Mouse (Mus musculus) neural tube, embryonic 11.5 days (tissue): ENCODE data around the gene Nlrp6. TPM values are rescaled to one million over a fixed set of nuclear protein-coding genes. Genes with fewer than 3 reads are reported as not detected.
A peak's percentile ranks its signal among the peaks of the same experiment; 100 is the strongest.

Experiments used
- ATAC-seq: fragments of 200-750 bp; cut with Nextera tagmentation; 2 replicates; pipeline ENCODE4 v1.8.0; 2017; ENCODE audit warnings: moderate number of reproducible peaks, mild to moderate bottlenecking, moderate TSS enrichment, moderate library complexity; ENCODE audit not compliant: insufficient read depth, low FRiP score, low TSS enrichment
- DNase-seq: peaks from one replicate; pipeline ENCODE4 v3.0.0-alpha.2; 2015; ENCODE audit warnings: low spot score
- H3K27ac ChIP-seq: fragments of 300-500 bp; sonication (generic); 2 replicates; pipeline ENCODE4 v1.5.1; 2014; ENCODE audit warnings: low read depth, mild to moderate bottlenecking, low read length
- H3K27me3 ChIP-seq: fragments of 300-500 bp; sonication (generic); 2 replicates; pipeline ENCODE4 v1.6.1; 2014; ENCODE audit warnings: mild to moderate bottlenecking, low read length, mixed read lengths; ENCODE audit not compliant: control insufficient read depth, insufficient read depth
- H3K36me3 ChIP-seq: fragments of 300-500 bp; sonication (generic); 2 replicates; pipeline ENCODE4 v1.6.1; 2014; ENCODE audit warnings: mild to moderate bottlenecking, low read length, moderate library complexity, mixed read lengths; ENCODE audit not compliant: control insufficient read depth, insufficient read depth
- H3K4me1 ChIP-seq: fragments of 300-500 bp; sonication (generic); 2 replicates; pipeline ENCODE4 v1.6.1; 2014; ENCODE audit warnings: low read length, mixed read lengths; ENCODE audit not compliant: control insufficient read depth, insufficient read depth
- H3K4me2 ChIP-seq: fragments of 300-500 bp; sonication (generic); 2 replicates; pipeline ENCODE4 v1.6.1; 2014; ENCODE audit warnings: low read depth, mild to moderate bottlenecking, moderate library complexity
- H3K4me3 ChIP-seq: fragments of 300-500 bp; sonication (generic); 2 replicates; pipeline ENCODE4 v1.5.1; 2014; ENCODE audit warnings: low read depth, low read length
- H3K9ac ChIP-seq: fragments of 300-500 bp; sonication (generic); 2 replicates; pipeline ENCODE4 v1.6.1; 2014; ENCODE audit warnings: mild to moderate bottlenecking, low read length
- H3K9me3 ChIP-seq: fragments of 300-500 bp; sonication (generic); 2 replicates; pipeline ENCODE4 v1.6.1; 2016; ENCODE audit warnings: low read length; ENCODE audit not compliant: control insufficient read depth
- WGBS: fragments of 180-500 bp; shearing (Covaris S2); extraction: QIAGEN DNeasy Blood & Tissue Kit; methylation state at CpG from one replicate; pipeline ENCODE4 v1.1.7; 2014; 5-methylcytosine and 5-hydroxymethylcytosine counted together
- polyA plus RNA-seq: library from polyadenylated mRNA; unstranded; fragments of >200 nt; fragmentation: Nextera tagmentation; extraction: Ambion mirVana; gene quantifications from 2 replicates; pipeline ENCODE4 v1.2.1, GENCODE M21; 2014

Gene Nlrp6
- polyA plus RNA-seq, 1 experiment from 2014 or later: 0.15 TPM

DNA sequence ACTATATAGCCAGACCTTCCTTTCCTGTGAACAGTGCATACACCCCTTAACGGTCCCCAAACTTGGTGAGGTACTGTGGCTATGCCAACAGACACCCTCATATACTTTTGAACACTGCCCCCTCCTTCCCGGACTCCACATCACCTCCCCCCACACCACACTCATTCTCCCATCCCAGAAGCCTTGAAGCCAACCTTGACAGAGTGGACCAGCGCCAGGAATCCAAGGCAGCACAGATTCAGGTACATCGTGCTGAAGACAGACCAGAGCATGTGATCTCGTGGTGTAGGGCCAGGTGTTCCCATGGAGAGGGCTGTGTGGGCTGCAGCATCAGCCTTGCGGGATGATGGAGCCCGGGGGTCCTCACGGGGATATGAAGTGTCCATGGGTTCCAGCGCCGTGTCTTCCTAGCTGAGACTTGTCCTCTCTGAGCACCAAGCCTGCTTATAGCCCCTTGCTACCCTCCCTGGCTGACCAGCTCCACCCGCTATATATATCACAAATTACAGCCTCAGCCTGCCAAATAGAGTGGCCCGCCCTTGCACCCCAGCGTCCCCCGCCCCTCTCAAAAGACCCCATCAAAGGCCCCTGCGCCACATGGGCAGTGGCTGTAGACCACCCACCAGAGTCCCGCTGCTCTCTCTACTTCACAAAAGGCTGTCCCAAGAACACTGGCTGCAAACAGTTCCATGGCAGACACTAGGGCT, 29.3 kb downstream of the Nlrp6 start, which contains the start of gene Ifitm5:
Gene Ifitm5 (minus strand): TSS at position 468 of the 707 bp plus-strand sequence.
- H3K4me2 ChIP-seq: no peak within 1 kb of the TSS
- H3K9me3 ChIP-seq: no peaks in the 10 kb centered on the region
- 51% methylated on average over 16 of the region's 16 CpGs for WGBS
- H3K4me1 ChIP-seq: 0 out of 2 replicates have a peak, but pooled peaks cover 7% of the 10 kb centered on the region
- DNase-seq (no peak), ATAC-seq (no peak)
- H3K27ac ChIP-seq: no peak within 1 kb of the TSS
- H3K9ac ChIP-seq: no peak within 1 kb of the TSS
- H3K36me3 ChIP-seq: peaks cover 2% of the 10 kb centered on the region; the same call in 1 of the 2 replicates
- no peak within 1 kb of the TSS for H3K4me3 ChIP-seq
- no peaks in the 10 kb centered on the region for H3K27me3 ChIP-seq

DNA sequence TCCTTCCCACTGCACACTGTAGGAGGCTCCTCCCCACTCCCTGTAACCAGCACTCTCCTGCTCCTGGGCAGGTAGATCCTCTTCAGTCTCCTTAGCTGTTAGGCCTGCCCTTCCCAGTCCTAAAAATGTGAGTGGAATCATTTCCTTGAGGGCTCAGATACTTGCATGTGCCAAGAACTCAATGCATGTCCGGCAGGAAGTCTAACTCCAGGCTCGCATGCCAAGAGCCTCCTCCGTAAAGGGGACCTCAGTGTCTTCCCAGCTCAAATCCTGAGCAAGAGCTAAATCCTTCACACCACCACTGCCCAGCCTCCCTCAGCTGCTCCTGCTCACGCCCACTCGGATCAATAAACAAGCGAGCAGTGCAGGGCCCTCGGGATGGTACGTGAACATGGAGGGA, 30.3 kb downstream of the Nlrp6 start:
- ATAC-seq: no peak; the same call in none of the 2 replicates
- H3K36me3 ChIP-seq: peaks cover 2% of the 10 kb centered on the region; the same call in 1 of the 2 replicates
- DNase-seq: no peak
- H3K4me2 ChIP-seq: no peak overlapping the region
- H3K27ac ChIP-seq: no peak overlapping the region
- 36% methylated on average over 8 of the region's 8 CpGs for WGBS
- no peaks in the 10 kb centered on the region for H3K27me3 ChIP-seq
- H3K9ac ChIP-seq: no peak overlapping the region
- no peaks in the 10 kb centered on the region for H3K9me3 ChIP-seq
- no peak overlapping the region for H3K4me3 ChIP-seq
- H3K4me1 ChIP-seq: 0 out of 2 replicates have a peak, but pooled peaks cover 7% of the 10 kb centered on the region

GRCm38 (mm10) chr7:140951765-140952164, 31.1 kb downstream of the Nlrp6 start:
- DNase-seq (no peak), ATAC-seq (no peak)
- H3K27ac ChIP-seq: no peak overlapping the region
- peaks cover 2% of the 10 kb centered on the region; the same call in 1 of the 2 replicates for H3K36me3 ChIP-seq
- WGBS: 68% methylated on average over 6 of the region's 6 CpGs
- H3K4me3 ChIP-seq: no peak overlapping the region
- 0 out of 2 replicates have a peak, but pooled peaks cover 7% of the 10 kb centered on the region for H3K4me1 ChIP-seq
- H3K9me3 ChIP-seq: no peaks in the 10 kb centered on the region
- no peaks in the 10 kb centered on the region for H3K27me3 ChIP-seq
- no peak overlapping the region for H3K9ac ChIP-seq
- no peak overlapping the region for H3K4me2 ChIP-seq

- Histone ChIP-seq H3K9me3 (no peaks in the 10 kb centered on the region), H3K4me1 (0 out of 2 replicates have a peak, but pooled peaks cover 7% of the 10 kb centered on the region), H3K27me3 (no peaks in the 10 kb centered on the region), H3K27ac (no peak overlapping the region), H3K4me3 (no peak overlapping the region), H3K36me3 (peaks cover 2% of the 10 kb centered on the region; the same call in 1 of the 2 replicates), H3K9ac (no peak overlapping the region), H3K4me2 (no peak overlapping the region)
- DNase-seq: no peak
- no peak for ATAC-seq
- WGBS: 82% methylated on average over 7 of the region's 7 CpGs
Observed at GRCm38 (mm10) chr7:140952441-140952840, 31.7 kb downstream of the Nlrp6 start.

DNA sequence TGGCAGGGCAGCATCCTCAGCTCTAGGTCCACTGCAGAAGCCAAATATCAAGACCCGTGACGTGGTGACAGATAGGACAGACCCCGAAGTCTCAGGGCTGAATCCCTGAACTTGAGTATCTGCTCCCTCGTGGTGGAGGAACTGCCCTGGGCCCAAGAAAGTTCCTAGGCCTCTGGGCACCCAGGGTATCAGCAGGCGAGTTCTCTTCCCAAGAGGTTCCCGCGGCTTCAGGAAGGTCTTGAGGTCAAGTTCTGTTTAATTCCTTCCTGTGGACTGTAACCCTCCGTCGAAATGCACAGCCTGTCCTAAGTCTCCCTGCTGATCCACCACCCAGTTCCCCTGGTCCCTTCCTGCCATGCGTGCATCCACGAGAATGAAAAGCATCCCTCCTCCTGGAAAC, 32.4 kb downstream of the Nlrp6 start:
- Histone ChIP-seq H3K9ac (no peak overlapping the region), H3K9me3 (no peaks in the 10 kb centered on the region), H3K36me3 (no peaks in the 10 kb centered on the region; the same call in 1 of the 2 replicates), H3K4me2 (no peak overlapping the region), H3K4me3 (no peak overlapping the region), H3K4me1 (0 out of 2 replicates have a peak, but pooled peaks cover 7% of the 10 kb centered on the region), H3K27me3 (no peaks in the 10 kb centered on the region), H3K27ac (no peak overlapping the region)
- no peak for ATAC-seq
- no peak for DNase-seq
- 83% methylated on average over 11 of the region's 11 CpGs for WGBS

DNA sequence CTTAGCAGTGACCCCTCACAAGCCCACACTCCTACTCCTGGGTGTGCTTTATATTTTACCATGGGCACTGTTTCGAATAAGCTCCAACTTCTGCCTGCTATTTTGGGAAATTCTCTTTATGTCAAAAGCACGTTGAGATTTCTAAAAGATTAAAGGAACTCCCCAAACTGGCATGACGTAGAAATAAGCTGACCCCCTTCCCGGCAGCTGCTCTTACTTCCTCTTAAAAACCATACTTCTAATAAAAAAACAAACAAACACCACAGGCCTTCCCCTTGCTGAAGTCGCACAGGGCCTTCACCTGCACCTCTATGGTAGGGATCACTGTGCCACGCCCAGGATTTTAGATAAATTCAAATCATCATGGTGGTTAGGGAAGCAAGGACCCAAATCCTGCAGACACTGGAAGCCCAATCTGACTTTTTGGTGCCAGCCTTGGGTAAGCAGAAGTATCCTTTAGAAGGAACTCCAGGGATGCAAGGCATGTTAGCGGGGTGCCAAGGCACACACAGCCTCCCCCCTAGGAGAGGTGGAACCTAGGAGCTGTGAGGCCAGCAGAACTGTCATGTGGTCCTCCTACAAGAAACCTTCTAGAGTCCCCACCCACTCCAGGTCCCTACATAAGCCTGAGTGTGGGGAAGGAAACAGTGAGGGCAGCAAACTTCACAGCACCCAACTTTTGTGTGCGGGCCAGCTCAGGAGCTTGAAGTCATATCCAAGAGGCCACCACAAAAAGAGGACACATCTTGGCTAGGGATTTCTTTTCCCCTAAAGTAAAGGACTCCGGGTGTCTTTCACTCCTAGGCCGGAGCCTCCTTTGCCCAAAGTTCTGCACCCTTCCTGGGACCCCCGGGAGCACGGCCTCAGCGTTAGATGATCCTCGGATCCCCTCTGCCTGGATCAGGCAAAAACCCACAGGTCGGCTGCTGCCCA, 33.4 kb downstream of the Nlrp6 start:
- peak overlapping the region; percentile 38 for H3K4me3 ChIP-seq

DNA sequence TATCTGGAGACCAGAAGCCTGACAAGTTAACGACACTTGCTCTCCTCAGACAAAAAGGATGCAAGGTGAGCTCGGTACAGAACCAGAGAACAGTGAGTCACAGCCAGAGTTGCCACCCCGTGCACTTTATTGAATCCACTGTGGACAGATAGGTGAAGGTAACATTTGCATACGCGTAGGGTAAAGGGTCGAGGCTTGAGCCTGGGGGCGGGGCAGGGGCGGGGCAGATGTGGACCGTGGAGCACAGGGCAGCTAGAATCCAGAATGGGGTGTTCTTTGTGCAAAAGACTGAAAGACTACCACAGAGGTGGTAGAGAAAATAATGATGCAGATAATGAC, 34.0 kb downstream of the Nlrp6 start:
- H3K4me3 ChIP-seq: peak overlapping the region; percentile 38
- H3K27ac ChIP-seq: no peak overlapping the region
- peak overlapping the region; percentile 58 for H3K4me2 ChIP-seq
- H3K36me3 ChIP-seq: no peaks in the 10 kb centered on the region
- H3K4me1 ChIP-seq: peaks cover 11% of the 10 kb centered on the region; the same call in 1 of the 2 replicates
- no peak overlapping the region; the same call in 1 of the 2 replicates for H3K9ac ChIP-seq
- ATAC-seq: no peak
- no peaks in the 10 kb centered on the region for H3K9me3 ChIP-seq
- 12% methylated on average over 9 of the region's 9 CpGs for WGBS
- H3K27me3 ChIP-seq: no peaks in the 10 kb centered on the region
- no peak for DNase-seq

More for the DNA sequence above, 33.4 kb downstream of the Nlrp6 start:
- Histone ChIP-seq H3K9ac (no peak overlapping the region), H3K4me2 (peak overlapping the region; percentile 58), H3K9me3 (no peaks in the 10 kb centered on the region), H3K36me3 (no peaks in the 10 kb centered on the region; the same call in 1 of the 2 replicates), H3K4me1 (peaks cover 8% of the 10 kb centered on the region; the same call in 1 of the 2 replicates), H3K27me3 (no peaks in the 10 kb centered on the region), H3K27ac (no peak overlapping the region)
- no peak for DNase-seq
- WGBS: 68% methylated on average over 15 of the region's 15 CpGs
- no peak for ATAC-seq

- peak overlapping the region; percentile 58 for H3K4me2 ChIP-seq
- peak overlapping the region; percentile 38 for H3K4me3 ChIP-seq
- H3K4me1 ChIP-seq: peaks cover 9% of the 10 kb centered on the region; the same call in 1 of the 2 replicates
- 7% methylated on average over 17 of the region's 17 CpGs for WGBS
- ATAC-seq: no peak
- no peaks in the 10 kb centered on the region for H3K9me3 ChIP-seq
- peak overlapping the region; percentile 46; the same call in 1 of the 2 replicates for H3K27ac ChIP-seq
- H3K27me3 ChIP-seq: no peaks in the 10 kb centered on the region
- H3K9ac ChIP-seq: peak overlapping the region; percentile 48
- DNase-seq: peak; percentile 50
- H3K36me3 ChIP-seq: no peaks in the 10 kb centered on the region
Observed at GRCm38 (mm10) chr7:140955342-140955741, 34.6 kb downstream of the Nlrp6 start.
